Mouse (Mus musculus): ENCODE measurements at regions not wholly inside any gene's neighbourhood (a gene's known extent, or its start where the extent isn't known, plus 50 kb on each side); places are given as distances from the start of the nearest gene placed in this dataset.

DNA sequence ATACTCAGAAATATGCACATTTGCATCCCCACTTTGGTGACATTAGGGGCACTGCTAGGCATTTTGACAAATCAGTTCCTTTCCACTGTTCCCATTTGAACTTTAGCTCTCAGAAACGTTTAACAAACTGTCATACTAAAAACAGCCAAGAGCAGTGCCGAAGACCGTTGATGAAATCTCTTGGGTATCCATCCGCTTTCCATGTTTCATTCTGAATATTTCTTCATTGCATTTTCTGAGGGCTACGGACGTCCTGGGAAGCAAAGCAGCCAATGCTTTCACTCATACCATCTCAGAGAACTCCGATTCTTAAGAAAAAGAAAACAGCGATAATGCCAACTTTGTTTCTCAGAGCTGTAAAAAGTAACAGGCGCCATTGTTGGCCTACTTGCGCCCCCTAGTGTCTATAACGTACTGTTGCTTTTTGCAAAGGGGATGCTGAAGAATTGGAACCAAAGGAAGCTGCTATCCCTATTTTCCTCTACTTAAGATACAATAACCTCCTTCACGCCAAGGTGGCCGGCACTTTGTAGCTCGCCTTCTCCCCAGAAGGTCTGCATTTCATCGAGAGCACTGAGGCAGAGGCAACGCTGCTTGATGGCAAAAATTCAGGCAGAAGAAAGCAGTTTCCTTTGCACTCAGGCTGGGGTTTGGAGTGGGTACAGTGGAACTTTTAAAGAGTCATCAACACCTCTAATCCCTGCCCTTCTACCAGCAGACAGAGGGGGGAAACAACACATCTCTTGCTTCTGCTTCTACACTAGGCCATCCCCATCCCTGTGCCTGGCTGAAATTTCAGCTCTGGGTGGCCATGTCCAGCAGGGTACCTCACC, 163.1 kb upstream of the Spred2 start:
- peak; percentile 89 for TF ChIP-seq CTCF (IDR thresholded peaks at IDR 0.05)
- TF ChIP-seq EP300 (IDR thresholded peaks at IDR 0.05) = 0 out of 2 replicates have a peak, but pooled peaks have one; percentile 8
